Mouse (Mus musculus) brain, embryonic 14.5 days (tissue): ENCODE measurements around the gene Sh2b1.

Source experiments
- CTCF ChIP-seq: fragments of 200-500 bp; IDR thresholded peaks from 2 replicates; pipeline ENCODE4 v1.5.1; 2012; ENCODE audit warnings: inconsistent platforms, mild to moderate bottlenecking, moderate library complexity, borderline replicate concordance; ENCODE audit not compliant: insufficient read depth, insufficient read length; ENCODE audit errors: extremely low read depth
- POLR2A ChIP-seq: fragments of 200-500 bp; IDR thresholded peaks from 2 replicates; pipeline ENCODE4 v1.6.1; 2012; ENCODE audit warnings: mild to moderate bottlenecking, inconsistent platforms, borderline replicate concordance; ENCODE audit not compliant: poor library complexity, insufficient read depth, insufficient read length, severe bottlenecking; ENCODE audit errors: extremely low read depth

GRCm38 (mm10) chr7:126445104-126445815 is 30.0 kb downstream of the Sh2b1 start:
- no peak for TF ChIP-seq POLR2A
- TF ChIP-seq CTCF = no peak
